Mouse (Mus musculus) gastrocnemius, adult 8-10 months (tissue): Measurements from ENCODE around the gene Erc2. TPM values are rescaled to one million over a fixed set of nuclear protein-coding genes. Genes with fewer than 3 reads are reported as not detected.

Experiments used
- DNase-seq, 2 experiments: peaks; one replicate each; pipeline ENCODE4 v3.0.0; 2022; ENCODE audit warnings: low spot score in 2 of 2
- total RNA-seq, 4 experiments: library from RNA; stranded (reverse); gene quantifications; 2 replicates each; pipeline ENCODE4 v1.2.4; 2022

Erc2 gene
- total RNA-seq, 4 experiments from 2014 or later = 0.19 to 0.70 (median 0.36) TPM; not detected in 1

DNA sequence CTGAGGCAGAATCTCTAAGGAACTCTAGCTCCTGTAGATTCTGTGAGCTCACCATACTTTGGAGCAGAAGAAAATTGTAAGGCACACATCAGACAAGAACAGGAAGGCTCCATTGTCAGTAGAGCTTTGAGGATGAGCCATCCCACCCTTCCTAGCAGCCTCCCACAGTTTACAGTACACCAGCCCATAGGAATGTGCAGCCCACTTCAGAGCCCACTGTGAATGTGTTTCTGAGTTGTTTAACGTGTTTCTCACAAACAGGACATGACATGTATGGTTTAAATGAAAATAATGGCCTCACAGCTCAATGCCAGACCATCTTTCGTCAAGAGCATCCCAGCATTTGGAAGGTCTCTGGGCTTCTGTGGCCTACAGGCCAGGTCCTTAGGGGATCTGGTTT is 549.1 kb downstream of the Erc2 start:
- DNase-seq = no peak

DNA sequence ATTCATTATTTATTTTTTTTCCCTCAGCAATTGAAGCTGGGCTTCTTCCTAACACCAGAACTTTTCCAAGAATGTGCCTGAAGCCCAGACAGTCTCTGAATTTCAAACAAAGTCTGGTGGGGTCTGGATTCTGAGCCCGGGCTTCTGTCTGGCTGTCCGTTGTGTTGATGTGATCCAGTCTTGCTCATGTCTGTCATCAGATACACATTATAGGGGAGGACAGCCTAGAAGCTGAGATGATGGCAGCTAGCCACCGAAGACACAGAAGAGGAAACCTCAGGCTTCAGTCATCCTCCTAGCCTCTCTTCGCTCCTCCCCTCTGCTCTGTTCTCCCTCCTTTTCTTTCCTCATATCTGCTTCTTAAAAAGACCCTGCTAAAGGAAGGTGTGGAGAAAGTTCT is 551.5 kb downstream of the Erc2 start:
- no peak for DNase-seq

DNA sequence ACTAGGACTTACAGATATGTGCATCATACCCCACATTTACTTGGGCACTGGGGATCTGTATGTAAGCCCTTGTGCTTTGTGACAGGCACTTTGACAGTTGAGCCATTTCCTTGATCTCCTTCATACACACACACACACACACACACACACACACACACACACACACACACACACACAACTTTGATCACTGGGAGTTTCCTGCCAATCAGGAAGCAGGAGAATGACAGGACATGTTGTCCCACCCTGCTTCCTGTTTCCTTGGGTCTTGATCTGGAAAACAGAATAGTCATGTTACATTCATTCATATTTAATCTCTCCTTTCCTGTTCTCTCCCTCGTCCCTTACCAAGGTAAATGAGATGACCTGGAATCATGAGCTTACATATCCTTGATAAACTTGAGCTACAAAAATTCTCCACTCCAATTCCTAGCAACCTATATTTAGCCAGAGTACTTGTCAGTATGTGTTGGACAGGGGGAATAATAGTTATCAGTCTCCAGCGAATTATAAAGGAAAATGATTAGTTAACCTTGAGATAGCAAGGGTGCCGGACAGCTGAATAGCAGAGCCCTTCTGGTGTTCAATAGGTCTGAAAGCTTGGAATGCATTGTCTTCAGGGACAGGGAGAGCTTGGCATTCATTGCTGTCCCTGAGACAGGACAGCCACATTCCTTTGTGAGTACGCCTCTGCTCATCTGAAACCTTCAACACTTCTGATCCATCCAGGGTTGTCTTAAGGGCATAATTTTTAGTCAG is 559.0 kb downstream of the Erc2 start:
- DNase-seq = no peak

DNA sequence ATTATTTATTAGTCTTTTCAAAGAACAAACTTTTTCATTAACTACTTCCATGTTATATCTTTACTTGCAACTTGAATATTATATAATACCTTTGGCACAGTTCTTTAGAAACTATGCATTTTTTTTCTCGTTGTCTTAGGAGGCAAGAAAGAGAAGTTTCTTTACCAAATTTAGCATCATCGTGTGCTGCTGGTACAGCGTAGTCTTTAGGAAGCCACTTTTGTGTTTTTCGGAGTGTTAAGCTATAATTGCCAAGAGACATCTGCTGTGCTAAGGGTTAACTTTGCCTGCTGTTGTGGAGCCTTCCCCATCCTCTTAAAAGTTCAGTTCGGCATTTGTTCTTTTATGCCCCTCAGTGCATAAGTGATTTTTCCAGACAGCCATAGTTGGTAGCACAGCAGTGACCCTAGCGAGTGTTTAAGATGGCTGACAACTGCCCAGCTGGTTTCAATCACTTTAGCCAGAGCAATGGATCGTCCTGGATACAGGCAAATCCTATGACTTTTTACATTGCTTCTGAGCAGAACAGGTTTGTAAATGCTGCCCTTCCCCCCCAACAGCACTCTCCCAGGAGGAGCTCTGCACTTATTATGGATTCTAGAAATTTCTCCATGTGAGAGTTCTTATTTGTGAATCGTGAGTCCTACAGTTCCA is 570.6 kb downstream of the Erc2 start:
- DNase-seq = no peak

DNA sequence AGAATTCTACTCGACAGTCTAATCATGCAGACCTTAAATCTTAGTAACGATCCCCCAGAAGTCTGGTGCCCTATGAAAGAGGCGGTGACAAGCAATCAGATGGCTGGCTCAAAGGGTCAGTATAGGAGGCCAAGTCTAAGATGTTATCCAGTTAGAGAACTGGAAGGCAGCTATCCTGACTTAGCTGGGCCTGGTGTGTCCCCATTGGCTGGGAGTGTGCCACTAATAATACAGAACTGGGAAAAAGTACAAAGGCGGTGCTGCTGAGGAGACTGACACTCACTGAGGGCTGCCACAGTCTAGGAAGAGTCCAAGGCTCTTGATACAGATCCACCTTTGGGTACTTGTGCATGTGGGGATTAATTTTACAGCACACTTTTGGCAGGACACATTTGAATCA is 581.6 kb downstream of the Erc2 start:
- DNase-seq = no peak

DNA sequence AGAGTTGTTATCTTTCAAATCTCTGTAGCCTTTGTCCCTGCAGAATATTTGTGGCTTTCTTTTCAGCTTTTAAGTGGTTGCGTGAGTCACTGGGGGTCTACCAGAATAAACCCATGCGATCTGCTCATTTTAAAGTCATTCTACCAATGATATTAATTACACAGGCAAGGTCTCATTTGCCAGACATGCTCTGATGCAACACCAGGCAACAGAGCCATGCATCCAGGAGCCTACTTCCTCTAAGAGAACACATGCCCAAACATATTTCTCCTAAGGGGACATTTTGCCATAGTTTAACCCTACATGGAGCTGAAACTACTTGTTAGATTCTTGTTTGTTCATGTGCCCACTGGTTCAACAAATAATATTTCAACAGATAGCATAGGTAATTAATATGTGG is 584.1 kb downstream of the Erc2 start:
- no peak for DNase-seq

DNA sequence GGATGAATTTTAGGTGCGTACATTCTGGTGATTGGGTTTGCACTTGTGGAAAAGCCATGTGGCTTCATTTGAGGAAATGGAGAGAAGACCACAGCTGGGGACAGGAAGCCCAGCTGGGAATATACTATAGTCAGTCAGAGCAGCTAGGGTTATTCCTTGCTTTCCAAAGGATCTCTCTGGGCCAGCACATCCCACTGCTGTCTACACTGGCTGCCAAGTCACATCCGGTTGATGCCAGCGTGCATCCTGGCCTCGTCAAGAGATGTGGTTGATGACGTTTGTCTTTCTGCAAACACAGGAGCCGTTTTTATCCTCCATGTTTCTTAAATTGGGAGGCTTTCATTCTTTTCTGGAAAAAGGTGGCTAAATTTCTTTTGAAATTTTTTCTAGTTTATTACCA is 603.3 kb downstream of the Erc2 start:
- no peak for DNase-seq

DNA sequence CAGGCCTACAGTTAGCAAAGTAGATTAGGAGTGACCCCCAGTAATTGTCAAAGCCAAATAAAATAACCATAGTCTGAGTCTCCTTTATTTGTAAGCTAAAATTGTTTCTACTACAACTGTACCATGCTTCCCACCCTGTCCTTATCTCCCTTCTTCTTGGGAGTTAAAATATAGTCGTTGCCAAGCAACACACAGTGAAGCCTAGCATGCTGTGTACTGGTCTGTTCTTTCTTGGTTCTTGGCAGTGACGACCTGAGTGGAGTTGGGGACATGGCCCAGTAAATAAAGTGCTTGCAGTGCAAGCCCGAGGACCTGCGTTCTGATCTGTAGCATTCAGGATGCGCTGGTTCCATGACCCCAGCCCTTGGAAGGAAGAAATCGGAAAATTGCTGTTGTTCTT is 608.3 kb downstream of the Erc2 start:
- DNase-seq = no peak

DNA sequence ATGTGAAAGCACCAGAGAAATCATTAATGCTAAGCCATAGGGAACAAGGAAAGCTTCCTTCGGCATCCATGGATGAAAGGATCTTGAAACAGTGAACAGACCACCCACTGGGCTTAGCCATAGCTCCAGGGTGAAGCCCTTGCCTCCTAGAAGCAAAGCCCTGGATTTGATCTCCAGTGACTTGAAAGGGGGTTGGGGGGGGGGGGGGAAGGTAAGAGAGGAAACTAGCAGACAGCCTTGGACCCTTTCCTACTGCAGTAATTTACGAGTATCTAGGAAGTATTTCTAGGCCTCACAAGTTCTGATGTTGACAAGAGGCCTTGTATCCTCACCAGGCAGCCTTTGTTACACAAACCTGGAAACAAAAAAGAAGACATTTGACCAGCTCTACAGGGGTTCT is 609.0 kb downstream of the Erc2 start:
- no peak for DNase-seq

DNA sequence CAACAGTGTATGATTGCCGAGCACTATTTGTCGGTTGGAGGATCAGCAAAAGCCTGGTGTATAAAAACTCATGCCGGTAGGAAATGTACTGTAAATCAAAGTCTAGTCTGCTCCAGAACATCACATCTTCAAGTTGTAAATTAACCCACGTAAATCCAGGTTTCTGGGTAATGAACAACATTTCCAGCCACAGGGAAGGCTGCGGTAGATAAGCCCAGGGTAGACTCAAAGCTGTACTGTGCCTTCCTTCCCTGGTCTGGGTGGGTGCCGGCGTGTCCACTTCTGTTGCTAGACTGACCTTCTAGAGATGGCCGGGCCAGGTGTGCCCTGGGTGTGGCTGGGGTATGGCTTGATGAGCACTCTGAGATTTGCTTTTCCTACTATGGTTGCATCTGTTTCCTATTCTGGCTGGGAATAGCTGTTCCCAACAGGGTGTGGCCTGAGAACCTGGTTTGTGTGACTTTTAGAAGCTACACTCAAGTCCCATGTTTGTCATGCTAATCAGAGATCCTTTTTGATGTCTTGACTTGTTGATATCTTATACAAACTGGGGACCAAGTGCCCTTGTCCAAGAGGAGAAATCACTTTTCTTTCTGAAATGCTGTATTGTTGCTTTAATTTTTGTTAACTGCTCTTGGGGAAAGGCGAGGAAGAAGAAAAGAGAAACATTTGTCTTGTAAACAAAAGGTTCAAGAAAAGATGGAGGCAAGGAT is 616.3 kb downstream of the Erc2 start:
- no peak for DNase-seq

DNA sequence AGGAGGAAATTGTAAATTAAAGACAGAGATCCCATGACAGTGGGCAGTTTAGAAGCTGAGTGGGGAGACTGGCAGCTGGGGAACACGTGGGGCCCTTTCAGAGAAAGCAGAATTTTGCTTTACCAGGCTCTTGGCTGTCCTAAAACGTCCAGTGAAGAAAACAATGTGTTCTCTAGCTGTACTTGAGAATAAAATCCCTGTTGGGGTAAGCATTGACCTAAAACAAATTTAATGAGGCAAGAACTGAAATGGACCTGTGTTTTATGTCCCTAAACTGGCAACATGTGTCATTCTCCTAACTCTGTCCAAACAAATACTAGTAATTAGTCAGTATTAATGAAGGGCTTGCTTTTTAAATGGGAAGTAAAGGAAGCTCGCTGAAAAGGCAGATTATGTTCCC is 617.9 kb downstream of the Erc2 start:
- DNase-seq = no peak

DNA sequence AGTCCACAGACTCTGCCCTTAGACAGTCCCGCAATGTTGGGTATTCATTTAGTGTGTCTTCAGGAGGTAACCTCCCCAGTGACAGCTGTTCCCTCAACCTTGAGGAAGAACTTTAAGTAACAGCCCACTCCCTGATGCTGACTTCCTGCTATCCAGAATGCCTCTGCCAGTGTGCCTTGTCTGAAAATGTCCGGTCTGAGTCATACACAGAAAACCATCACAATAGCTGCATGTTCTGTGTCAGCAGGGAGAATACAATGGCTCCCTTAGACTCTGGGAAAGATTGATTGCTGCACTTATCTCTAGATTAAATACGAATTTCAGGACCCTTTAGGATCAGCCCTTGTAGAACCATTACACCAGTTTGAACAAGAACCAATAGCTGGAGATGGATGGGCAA is 620.5 kb downstream of the Erc2 start:
- no peak for DNase-seq

DNA sequence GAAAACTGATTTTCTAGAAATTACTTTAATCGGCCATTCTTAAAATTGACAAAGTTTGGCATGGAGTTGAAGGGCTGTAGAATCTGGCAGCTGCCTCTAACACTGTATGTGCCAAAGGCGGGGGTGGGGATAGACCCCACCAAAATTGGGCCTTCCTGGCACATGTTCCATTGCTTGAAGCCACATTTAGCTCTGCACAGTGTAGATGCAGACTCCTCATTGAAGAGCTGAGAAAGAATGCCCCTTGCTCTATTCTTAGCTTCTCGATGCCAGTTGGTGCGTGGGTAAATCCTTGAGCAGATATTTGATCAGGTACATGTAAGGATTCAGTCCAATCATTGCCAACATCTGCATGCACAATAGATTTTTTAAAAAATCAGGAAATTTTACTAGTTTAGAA is 621.2 kb downstream of the Erc2 start:
- no peak for DNase-seq

DNA sequence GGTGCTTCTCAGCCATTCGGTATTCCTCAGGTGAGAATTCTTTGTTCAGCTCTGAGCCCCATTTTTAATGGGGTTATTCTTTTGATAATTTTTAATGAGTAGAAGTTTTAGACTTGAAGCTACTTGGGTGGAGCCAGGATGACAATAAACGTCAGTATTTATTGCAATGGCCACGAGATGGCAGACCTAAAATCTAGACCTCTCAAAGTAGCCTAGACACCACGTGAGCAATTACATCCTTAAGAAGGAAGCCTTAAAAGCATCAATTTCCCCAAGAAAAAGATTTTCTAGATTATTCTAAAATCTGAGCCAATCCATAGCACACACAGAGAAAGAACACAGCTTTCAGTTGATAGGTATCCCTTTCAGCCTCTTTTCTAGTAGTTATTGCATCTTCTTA is 640.5 kb downstream of the Erc2 start:
- DNase-seq = no peak

DNA sequence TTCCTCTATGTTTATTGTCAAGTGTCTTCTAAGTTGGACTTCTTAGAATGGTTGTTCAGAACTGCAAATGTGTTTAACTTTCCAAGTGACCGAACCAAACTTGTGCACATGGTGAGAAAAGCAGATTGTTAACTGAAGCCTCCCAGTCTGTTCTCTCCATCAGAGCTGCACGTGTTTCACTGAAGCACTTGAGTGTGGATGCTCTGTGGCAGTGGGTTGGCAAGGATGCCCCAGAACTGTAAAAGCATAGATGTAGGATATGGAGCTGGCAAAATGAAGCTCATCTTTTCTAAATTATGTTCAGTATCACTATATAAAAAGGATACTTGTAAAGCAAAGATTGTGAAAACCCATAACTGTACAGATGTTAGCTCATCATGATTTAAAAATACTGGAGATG is 645.1 kb downstream of the Erc2 start:
- DNase-seq = no peak

DNA sequence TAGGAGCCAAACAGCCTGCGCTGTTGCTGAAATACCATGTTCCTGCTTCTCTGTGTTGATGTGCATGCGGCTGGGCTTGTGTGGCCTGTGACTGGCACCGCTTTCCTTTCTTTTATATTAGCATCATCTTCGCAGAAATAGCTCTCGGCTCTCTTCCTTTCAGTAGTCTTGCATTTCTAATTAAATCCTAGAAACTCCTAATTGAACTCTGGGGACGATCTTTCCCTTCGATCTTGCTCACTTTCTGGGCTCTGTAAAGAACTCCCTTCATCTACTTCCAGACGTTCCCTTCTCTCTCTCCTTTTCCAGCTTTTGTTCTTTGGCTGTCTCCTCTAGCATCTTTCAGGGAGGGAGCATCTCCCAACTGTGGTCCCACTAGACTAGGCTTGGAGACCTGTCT is 649.6 kb downstream of the Erc2 start:
- DNase-seq = no peak

DNA sequence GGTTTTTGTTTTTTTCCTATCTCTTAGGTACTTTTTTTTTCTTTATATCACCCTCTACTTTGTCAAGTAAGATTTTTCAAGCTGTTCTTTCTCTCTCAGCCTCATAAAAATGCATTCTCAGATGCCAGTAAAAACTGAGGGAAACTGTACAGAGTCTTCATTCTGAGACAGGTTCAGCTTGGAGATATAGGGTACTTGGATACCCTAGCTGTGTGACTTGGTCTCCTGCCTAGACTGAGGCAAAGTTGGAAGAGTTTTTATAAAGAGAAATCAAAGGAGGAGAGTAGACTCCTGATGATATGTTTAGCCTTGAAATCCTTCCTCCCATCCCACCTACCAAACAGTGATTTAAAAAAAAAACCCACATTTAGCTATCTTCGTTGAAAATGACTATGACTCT is 651.4 kb downstream of the Erc2 start:
- DNase-seq = no peak

DNA sequence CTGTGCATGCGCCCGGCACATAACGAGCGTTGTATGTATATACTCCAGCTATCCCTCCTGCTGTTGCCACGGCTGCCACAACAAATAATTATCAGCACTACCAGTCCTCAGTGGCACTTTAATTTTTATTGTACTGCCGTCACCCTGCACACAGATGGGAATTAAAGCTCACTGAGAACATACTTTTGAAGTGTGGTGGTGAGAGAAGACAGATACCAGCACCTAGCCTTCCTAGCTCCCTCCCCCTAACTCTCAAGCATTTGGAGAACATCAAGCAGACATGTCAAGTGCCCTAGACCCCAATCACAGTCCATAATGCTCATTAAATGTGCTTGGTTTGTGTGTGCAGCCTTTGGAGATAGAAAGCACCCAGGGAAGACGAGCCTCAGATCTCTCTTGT is 652.6 kb downstream of the Erc2 start:
- DNase-seq = no peak

DNA sequence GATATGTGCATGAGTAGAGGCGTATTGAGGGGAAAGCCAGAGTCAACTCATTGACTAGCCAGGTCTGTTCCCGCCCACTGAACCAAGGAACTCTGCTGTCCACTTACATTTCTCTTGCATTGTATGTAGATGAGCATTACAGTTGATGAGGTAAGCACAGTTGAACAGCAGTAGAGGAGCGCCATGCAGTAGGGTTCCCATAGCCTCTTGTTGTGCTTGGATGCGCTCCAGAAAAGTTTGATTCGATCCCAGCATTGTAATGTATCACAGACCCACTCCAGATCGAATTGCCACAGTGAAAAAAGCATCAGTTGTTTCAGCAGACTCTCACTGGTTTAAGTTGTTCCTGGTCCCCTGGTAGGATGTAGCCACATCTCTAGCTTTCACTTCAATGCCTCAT is 656.7 kb downstream of the Erc2 start:
- no peak for DNase-seq

DNA sequence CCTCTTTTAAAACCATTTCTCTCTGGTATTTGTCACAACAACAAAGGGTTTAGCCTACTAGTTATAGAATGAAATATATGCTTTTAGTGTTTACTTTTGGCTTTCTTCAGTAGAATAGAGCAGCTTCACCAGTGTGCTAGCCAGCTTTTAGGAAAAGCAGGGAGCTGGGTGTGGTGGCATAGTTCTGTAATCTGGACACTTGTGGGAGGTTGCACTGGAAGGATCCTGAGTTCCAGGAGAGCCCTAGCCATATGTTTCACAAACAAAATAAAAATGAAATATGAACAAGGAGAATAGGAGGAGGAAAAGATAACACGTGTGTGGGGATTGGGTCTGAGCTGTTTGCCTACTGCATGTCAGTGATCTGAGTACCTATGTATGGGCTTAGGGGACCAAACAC is 658.1 kb downstream of the Erc2 start:
- no peak for DNase-seq

DNA sequence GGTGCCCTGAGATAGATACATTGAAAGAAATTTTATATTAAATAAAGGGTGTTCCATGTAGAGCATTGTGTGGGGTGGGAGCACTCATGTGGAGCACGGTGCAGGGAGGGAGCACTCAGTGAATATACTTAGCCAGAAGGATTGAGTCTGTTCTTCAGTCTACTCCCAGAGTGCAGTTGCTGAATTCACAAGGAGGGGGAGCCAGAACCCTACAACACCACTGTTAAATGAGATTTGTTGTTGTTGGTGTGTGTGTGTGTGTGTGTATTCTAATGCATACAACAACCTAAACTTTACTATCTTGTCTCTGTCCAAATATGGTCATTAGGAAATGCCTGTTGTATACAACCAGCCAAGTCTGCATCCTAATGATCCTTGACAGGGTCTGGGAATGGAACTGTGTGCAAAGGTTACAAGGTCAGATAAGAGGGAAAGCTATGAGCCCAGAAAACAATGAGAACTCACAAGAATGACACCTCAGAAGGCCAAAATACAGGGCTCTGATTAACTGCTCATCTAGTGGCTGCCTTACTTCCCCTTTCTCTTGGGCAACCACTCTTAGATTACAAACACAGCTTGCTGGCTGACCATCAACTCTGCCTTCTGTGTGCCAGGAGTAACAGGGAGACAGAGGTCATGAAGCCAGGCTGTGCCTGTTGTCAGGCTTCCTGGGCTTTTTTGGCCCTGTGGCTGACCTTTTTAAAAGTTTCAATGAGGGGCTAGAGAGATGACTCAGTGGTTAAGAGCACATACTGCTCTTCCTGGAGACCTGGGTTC is 661.3 kb downstream of the Erc2 start:
- DNase-seq = no peak

DNA sequence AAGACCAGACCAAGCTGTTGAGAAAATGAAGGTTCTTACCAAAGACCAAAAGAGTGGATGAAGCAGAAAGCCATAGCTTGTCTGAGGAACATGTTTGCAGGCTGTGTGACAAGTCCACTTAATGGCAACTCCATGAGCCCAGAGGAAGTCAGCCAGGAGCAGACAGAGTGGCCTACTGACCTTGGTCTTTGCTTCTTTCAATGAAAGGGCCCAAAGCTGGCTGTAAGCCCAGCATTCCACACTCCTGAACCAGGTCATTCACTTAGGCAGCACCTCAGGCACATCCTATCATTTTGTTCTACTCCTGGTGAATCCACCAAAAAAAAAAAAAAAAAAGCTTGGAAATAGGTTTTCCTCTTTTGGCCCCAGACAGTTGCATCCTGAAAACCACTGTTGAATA is 664.3 kb downstream of the Erc2 start:
- DNase-seq = no peak
